Mouse (Mus musculus): ENCODE measurements around the gene Trmo.

Gene Trmo

GRCm38 (mm10) chr4:46370406-46370805 is 18.8 kb downstream of the Trmo start:
- no peak for DNase-seq

GRCm38 (mm10) chr4:46369070-46369469 is 20.2 kb downstream of the Trmo start:
- DNase-seq = no peak

DNA sequence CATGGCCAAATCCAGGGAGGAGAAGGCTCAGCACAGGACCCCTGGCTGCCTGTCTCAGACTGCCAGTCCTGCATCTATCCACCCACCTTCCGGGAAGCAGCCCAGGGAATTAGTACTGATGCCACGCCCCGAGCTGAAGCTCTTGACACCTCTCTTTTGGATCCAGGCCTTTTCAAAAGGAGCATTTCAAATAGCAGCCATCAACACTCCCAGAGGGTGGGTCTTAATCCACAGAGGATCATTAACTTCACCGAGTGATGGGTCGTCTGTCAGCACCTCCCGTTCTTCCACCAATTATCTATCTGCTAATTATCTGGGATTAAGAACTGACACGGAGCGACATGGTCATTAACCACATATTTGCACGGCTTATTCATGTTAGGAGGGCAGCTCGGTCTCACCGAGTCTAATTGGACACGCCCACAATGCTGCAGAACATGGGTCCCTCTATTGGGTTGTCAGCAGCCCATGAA is 21.7 kb downstream of the Trmo start:
- no peak for DNase-seq

DNA sequence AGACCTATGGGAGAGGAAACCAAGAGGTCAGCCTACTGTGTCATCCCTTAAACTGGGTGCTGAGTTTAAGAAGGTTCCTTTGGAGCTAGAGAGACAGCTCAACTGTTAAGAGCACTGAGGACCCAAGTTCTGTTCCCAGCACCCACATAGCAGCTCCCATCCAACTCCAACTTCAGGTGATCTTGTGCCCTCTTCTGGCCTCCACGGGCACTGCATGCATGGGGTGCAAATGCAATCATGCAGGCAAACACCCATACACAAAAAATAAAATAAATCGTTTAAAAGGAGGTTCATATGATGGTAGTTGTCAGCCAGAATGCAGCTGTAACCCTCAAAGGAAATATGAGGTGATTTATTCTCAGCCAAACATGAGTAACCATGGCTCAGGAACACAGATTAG is 24.9 kb downstream of the Trmo start:
- no peak for DNase-seq

DNA sequence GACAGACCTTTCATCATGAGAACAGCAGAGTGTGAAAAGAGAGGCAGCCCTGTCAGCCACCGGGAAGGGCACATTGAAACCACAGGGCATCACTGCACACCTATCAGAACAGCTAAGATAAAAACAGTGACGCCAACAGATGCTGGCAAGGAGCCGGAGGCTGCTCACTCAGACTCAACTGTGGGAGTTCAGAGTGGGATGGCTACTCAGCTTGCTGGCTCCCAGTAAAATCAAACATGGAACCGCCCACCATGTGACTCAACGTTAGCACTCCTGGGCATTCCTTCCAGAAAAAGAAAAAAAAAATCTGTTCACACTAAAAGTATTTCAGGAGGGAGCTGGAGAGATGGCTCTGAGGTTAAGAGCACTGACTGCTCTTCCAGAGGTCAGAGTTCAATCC is 28.0 kb downstream of the Trmo start:
- no peak for DNase-seq

- DNase-seq = no peak
Measured at GRCm38 (mm10) chr4:46359539-46360253, 29.5 kb downstream of the Trmo start.

DNA sequence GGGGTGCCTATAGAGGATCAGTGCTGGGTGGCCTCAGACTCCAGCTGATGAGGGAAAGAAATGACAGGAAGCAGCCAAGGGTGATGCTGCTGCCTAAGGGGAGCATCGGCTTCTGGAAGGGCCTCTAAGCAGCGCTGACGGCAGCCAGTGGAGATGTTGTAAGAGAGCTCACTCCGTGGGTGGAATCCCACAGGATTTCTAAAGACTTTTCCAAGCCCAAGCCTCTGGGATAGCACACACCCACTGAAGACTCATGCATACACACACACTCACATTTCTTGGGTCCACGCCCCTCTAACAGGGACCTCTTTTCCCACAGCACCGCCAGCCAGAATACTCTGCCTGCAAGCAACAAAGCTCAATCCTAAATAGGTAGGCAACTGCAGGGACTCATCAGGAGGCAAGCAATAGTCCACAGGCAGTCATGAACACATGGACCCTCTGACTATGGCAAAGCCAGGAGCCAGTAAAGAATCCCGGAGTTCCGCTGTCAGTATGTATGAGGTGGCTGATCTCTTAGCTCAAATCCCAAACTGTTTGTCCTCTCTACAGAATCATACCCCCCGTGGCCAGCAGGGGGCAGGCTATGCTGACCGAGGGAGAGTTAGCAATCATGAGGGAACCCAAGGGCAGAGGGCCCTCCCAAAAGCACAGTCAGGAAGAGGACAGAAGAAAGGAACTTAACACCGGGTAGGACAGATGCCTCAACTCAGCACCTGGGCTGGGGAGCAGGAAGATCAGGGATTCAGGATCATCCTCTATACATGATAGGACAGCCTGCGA is 32.7 kb downstream of the Trmo start:
- DNase-seq = peak; percentile 79

DNA sequence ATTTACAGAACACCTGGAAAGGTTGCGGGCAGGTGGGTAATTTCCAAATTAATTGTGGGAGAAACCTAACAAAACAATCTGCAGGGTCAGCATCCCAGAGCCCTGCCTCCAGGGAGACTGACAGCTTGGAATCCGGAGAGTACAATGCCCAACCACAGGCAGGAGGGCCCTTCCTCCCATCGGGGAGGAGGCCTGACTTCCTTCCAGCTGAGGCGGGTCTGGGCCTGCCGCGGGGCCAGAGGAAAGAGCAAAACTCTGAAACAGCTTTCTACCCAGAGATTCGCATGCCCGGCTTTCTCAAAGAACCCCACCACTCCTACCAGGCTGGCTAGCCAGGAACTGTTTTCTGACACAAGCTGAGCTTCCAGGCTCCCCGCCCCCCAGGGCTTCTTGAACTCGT is 36.2 kb downstream of the Trmo start:
- DNase-seq = peak; percentile 13

DNA sequence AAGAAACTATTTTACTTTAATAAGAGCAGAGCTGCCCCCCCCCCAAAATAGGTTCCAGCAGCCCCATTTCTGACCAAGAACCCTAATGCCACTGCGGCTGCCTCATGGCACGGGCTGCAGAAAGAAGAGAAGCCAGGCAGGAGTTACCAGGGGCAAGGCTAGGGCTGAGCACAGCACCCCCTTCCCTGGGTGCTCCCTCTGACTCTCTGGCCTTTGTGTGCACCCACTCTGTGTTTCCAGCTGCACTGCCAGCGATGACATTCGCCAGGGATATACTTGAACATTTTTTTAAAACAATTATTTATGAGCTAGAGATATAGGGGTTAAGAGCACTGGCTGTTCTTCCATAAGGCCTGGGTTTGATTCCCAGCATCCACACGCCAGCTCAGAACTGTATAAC is 39.7 kb downstream of the Trmo start:
- no peak for DNase-seq

- no peak for DNase-seq
Measured at GRCm38 (mm10) chr4:46348897-46349296, 40.3 kb downstream of the Trmo start.

DNA sequence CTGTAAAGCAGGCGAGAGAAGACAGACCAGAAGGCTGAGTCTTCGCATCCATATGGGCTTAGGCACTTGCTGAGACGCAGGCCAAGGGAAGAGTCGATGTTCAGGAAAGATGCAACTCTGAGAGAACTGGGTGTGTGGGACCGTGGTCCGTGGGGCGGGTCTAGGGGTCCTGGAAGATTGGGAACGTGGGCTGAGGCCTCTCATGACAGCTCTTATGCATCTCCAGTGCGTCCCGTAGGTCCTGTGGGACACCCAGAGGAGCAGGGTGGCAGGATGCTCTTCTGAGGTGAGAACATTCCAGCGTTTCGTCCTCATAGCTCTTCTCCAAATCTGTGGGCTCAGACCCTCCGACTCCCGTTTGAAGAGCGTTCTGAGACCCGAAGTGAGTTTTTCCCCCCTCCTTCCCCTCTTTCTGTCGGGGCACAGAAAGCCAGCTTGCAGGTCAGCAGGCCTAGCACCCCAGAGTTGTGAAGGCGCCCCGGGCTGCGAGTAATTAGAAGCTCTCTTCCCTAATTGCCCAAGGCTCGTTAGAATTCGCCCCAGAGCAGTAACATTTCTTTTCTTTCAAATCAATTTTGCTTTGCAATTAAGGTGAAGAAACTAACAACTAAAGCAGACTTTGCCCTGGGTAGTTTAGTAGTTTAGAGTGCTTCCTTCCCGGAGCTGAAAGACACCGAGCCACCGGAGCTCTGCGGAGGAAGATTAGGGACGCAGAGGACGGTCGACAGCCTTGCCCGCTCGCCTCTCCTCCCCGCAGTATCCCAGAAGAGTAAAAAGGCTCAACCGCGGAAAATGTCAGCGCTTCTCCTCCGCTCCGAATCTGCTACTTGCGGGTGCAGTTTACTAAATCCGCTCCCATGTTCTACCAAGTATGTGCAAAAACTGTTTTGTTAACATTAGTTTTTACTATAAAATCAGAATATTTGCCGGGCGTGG is 41.4 kb downstream of the Trmo start:
- no peak for DNase-seq

- no peak for DNase-seq
Measured at GRCm38 (mm10) chr4:46347141-46347540, 42.1 kb downstream of the Trmo start.

GRCm38 (mm10) chr4:46346221-46346620 is 43.0 kb downstream of the Trmo start:
- DNase-seq = no peak

- DNase-seq = no peak
Measured at GRCm38 (mm10) chr4:46345773-46346100, 43.5 kb downstream of the Trmo start.

GRCm38 (mm10) chr4:46345056-46345772 is 44.0 kb downstream of the Trmo start:
- no peak for DNase-seq

GRCm38 (mm10) chr4:46344288-46344687 is 44.9 kb downstream of the Trmo start:
- peak; percentile 14 for DNase-seq

GRCm38 (mm10) chr4:46343596-46344260 is 45.5 kb downstream of the Trmo start, which contains the start of gene Foxe1:
Gene Foxe1 (plus strand): TSS chr4:46343609.
- DNase-seq = no peak

- no peak for DNase-seq
Measured at GRCm38 (mm10) chr4:46342711-46343286, 46.4 kb downstream of the Trmo start.

DNA sequence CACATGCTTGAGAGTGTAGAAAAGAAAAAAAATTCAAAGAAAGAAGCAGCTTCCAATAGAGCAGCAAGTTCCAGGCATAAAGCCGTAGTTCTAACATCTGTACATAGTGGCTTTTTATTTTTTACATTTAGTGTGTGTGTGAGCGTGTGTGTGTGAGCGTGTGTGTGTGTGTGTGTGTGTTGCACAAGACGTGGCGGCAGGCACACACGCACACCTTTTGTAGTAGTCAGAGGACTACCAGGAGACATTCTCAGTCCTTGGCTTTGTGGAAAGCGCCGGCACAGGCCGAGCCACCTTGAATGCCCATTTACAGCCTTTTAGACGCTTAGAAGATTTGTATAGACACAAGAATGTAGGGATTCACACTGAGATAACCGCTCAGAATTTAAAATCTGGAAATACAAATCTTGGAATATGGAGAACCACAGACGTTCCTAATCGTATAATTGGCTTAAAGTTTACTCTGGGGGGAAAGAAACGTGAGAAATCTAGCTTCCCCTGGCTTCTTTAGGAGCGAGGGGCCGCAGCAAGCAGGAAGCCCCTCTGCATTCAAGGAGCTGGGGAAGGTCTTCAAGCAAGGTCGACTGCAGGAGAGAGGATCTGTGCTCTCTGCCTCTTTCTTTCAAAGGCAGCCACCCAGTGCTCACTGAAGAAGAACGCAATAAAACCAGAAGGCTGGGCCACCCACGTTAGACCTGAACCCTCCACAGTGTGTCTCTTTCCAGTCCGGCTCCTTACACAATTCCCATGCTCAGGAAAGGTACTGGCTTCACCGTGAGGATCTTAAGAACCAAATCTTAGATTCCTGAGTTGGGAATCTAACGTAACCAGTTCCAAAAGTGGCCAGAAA is 47.2 kb downstream of the Trmo start:
- DNase-seq = no peak

DNA sequence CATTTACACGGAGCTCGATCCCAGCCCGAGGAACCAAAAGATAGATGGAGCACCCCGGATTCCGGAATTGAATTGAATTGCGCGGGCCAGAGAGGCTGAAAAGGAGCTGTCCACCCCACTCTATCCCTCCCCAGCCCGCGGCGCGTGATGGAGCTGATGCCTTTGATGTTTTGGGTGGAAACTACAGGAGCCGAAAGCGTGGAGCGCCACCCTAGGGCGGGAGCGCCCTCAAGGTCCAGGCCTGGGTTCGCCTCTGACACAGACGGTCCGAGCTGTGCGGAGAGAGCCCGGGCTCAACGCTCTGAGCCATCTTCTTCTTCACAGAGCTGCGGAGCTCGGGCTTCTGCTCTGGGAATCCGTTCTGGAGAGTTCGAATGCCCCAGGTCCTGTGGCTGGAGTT is 49.7 kb downstream of the Trmo start:
- no peak for DNase-seq

GRCm38 (mm10) chr4:46339026-46339425 is 50.2 kb downstream of the Trmo start:
- no peak for DNase-seq
